Mouse (Mus musculus) ES-Bruce4 (cell line): ENCODE measurements around the gene Parva. TPM values are rescaled to one million over a fixed set of nuclear protein-coding genes. Genes with fewer than 3 reads are reported as not detected.

Experiments
- H3K27ac ChIP-seq: 2 replicates; pipeline ENCODE4 v1.5.1; 2012; ENCODE audit warnings: low read length, inconsistent platforms; ENCODE audit not compliant: insufficient read depth
- H3K27me3 ChIP-seq: 2 replicates; pipeline ENCODE4 v1.6.1; 2012; ENCODE audit warnings: mild to moderate bottlenecking, low read length, inconsistent platforms; ENCODE audit not compliant: control insufficient read depth, poor library complexity, insufficient read depth, severe bottlenecking
- H3K36me3 ChIP-seq: 2 replicates; pipeline ENCODE4 v1.6.1; 2012; ENCODE audit warnings: inconsistent platforms, mild to moderate bottlenecking, low read length, moderate library complexity; ENCODE audit not compliant: control insufficient read depth, poor library complexity, insufficient read depth, severe bottlenecking
- H3K4me1 ChIP-seq: one replicate; pipeline ENCODE4 v1.8.1; 2011; ENCODE audit warnings: low read length; ENCODE audit not compliant: control insufficient read depth, insufficient read depth
- H3K4me3 ChIP-seq: 2 replicates; pipeline ENCODE4 v1.5.1; 2011; ENCODE audit warnings: low read depth, mild to moderate bottlenecking, low read length
- H3K9ac ChIP-seq: 2 replicates; pipeline ENCODE4 v1.6.1; 2012; ENCODE audit warnings: low read depth, mild to moderate bottlenecking, inconsistent platforms; ENCODE audit not compliant: poor library complexity, severe bottlenecking
- H3K9me3 ChIP-seq: replicated peaks from 2 replicates; pipeline ENCODE4 v1.6.1; 2012; ENCODE audit warnings: mild to moderate bottlenecking, low read length, inconsistent platforms; ENCODE audit not compliant: control insufficient read depth, poor library complexity, insufficient read depth, severe bottlenecking
- CTCF ChIP-seq: IDR thresholded peaks from one replicate; pipeline ENCODE4 v1.8.1; 2011; ENCODE audit warnings: low read depth, low read length
- EP300 ChIP-seq: IDR thresholded peaks from 2 replicates; pipeline ENCODE4 v1.6.1; 2011; ENCODE audit warnings: low read depth, low read length; ENCODE audit not compliant: insufficient read depth
- POLR2A ChIP-seq: IDR thresholded peaks from one replicate; pipeline ENCODE4 v1.8.1; 2011; ENCODE audit warnings: low read length; ENCODE audit not compliant: insufficient read depth
- polyA plus RNA-seq: library from polyadenylated mRNA; stranded (reverse); fragments of >200 nt; gene quantifications from 2 replicates; pipeline ENCODE4 v1.2.4, GENCODE M21; 2011; ENCODE audit warnings: low read depth; ENCODE audit not compliant: missing spikeins, insufficient read depth, insufficient read length

The Parva gene
- polyA plus RNA-seq, 1 experiment: 43.2 TPM

DNA sequence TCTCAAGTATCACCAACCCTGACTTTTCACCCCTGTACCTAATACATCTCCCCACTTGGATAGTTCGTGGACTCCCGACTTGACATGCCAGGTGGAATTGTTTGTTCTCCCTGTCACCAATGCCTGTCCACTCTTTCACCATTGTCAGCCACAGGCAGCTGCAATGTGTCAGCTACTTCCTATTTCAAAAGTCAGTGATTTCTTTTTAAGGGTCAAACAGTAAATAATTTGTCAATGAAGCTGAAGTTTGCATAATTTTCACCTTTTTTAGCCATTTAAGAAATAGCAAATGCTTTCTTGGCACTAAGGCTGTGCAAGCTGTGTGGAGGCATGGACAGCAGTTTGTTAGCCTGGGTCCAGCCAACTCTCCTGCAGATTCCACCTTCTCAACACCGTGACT is 12.5 kb downstream of the Parva start:
- Histone ChIP-seq H3K4me3 (no peak overlapping the region), H3K27ac (no peak overlapping the region), H3K9ac (no peak overlapping the region), H3K27me3 (no peaks in the 10 kb centered on the region), H3K9me3 (peaks cover 5% of the 10 kb centered on the region), H3K4me1 (no peaks in the 10 kb centered on the region), H3K36me3 (no peaks in the 10 kb centered on the region)
- TF ChIP-seq EP300 (no peak), POLR2A (no peak), CTCF (no peak)

DNA sequence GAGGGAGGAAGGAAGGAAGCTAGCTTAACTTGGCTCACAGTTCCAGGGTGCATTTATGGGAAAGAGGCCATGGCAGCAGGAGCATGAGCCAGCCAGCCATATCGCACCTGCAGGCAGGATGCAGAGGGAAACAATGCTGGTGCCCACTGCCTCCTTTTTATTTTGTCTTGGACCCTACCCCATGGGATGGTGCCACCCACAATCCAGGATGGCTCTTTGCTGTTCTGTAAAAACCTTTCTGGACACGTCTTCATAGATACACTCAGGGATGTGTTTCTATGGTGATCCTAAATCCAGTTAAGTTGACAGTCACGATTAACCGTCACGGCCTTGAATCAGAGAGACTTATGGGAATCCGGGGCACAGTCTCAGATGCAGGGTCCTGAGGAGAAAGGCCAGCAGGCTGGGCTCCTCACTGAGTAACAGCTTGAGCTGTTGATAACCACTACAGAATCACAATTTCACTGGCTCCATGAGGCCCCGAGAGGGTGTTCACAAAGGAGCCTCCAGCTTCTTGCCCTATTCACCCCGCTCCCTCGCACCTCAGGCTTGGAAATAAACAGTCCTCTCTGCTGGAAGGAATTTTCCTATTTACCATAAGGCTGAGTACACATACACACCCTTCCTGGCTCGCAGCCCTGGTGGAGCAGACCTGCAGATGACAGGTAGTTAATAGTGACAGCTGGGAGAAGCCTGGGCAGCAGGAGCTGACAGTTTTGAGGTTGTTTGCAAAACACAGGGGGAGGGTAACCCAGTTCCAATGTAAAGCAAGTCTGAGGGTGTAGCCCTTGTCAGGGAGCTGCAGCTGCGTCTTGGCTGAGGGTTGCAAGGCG is 17.1 kb downstream of the Parva start:
- Histone ChIP-seq H3K4me1 (no peaks in the 10 kb centered on the region), H3K27ac (no peak overlapping the region), H3K27me3 (no peaks in the 10 kb centered on the region), H3K4me3 (no peak overlapping the region), H3K9me3 (no peaks in the 10 kb centered on the region), H3K9ac (no peak overlapping the region), H3K36me3 (no peaks in the 10 kb centered on the region)
- TF ChIP-seq POLR2A: no peak
- TF ChIP-seq EP300: peak; percentile 69; the same call in 1 of the 2 replicates
- TF ChIP-seq CTCF: no peak

DNA sequence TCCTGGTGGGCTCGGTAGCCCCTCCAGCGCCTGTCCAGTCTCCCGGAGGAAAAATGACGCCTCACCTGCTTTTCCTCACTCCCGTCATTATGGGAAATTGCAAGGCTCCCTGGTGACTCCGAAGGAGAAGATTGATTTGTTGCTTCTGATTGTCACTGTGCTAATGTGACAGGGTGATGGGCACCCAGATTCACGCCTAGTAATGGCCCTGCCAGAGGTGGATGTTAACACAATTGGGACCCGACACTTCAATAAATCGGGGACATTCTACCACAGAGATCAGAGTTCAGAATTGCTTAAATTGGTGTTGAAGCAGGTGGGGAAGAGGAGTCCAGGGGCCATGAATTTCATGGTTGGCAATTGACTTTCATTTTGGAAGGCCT is 17.7 kb downstream of the Parva start:
- no peaks in the 10 kb centered on the region for H3K4me1 ChIP-seq
- no peak overlapping the region for H3K4me3 ChIP-seq
- H3K27ac ChIP-seq: no peak overlapping the region
- H3K9me3 ChIP-seq: no peaks in the 10 kb centered on the region
- H3K36me3 ChIP-seq: no peaks in the 10 kb centered on the region
- H3K27me3 ChIP-seq: no peaks in the 10 kb centered on the region
- no peak for TF ChIP-seq EP300
- no peak for TF ChIP-seq CTCF
- H3K9ac ChIP-seq: no peak overlapping the region

DNA sequence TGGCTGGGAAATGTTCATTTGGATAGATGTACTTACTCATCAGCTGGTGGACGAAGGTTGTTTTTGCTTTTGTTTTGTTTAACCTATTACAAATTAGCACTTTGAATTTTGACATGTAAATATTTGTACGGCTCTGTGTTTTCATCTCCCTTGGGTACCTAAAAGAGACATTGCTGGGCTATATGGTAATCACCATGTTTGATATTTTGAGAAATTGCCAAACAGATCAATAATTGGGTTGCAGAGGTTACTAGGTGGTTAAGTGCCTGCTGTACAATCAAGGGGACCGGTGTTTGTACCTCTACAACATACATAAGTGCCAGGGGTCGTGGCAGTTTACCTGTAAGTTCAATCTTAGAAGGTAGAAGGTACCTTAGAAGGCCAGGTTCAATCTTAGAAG is 19.2 kb downstream of the Parva start:
- Histone ChIP-seq H3K9ac (no peak overlapping the region), H3K4me3 (no peak overlapping the region), H3K36me3 (no peaks in the 10 kb centered on the region), H3K9me3 (no peaks in the 10 kb centered on the region), H3K4me1 (no peaks in the 10 kb centered on the region), H3K27ac (no peak overlapping the region), H3K27me3 (no peaks in the 10 kb centered on the region)
- TF ChIP-seq CTCF: no peak
- no peak for TF ChIP-seq EP300
- TF ChIP-seq POLR2A: no peak

DNA sequence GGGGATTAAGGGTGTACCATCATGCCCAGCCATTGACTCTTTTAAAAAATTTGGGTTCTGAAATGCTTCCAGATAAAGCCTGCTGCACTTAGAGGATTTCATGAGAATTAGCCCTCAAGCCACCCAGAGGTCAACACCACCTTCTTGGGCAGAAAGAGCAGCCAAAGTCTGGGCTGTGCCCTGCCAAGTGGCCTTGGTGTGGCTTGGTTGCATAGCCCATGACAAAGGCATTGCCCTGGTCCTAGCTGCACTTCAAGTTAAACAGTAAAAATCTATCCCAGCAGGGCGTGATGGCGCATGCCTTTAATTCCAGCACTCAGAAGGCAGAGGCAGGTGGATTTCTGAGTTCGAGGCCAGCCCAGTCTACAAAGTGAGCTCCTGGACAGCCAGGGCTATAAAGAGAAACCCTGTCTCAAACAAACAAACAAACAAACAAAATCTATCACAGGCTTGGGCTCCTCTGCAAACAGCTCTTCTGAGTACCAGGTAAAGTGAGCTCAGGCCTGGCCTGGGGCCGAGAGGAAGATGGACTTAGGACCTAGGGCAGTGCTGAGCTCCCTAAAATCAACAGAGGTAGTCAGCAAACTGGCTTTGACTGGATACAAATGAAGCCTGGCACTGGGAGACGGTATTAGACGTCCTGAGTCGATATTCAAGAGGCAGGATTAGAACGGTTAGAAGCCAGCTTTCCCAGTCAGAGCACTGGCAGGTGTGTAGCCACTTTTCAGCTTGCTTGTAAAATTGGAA is 22.8 kb downstream of the Parva start:
- H3K4me3 ChIP-seq: no peak overlapping the region
- H3K27ac ChIP-seq: no peak overlapping the region
- H3K9me3 ChIP-seq: no peaks in the 10 kb centered on the region
- H3K27me3 ChIP-seq: no peaks in the 10 kb centered on the region
- TF ChIP-seq POLR2A (no peak), CTCF (no peak), EP300 (no peak)
- peaks cover 9% of the 10 kb centered on the region for H3K4me1 ChIP-seq
- H3K36me3 ChIP-seq: no peaks in the 10 kb centered on the region
- H3K9ac ChIP-seq: no peak overlapping the region

DNA sequence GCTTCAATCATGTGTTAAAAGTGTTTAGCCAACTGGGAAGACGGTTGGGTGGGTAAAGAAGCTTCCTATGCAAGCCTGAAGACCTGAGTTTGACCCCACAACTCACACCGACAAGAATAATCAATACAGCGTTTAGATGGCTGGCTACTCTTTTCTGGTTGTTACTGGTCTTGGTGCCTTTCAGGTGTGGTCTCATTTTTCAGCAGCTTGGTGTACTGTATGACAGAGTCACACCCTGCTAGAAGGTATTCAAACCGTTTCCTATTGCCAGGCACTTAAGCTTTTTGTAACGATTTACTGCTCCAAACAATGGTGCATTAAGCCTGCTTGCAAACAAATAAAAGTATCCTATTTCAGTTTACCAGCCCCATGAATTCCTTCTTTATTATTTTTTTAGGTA is 25.2 kb downstream of the Parva start:
- no peaks in the 10 kb centered on the region for H3K27me3 ChIP-seq
- H3K4me1 ChIP-seq: peaks cover 9% of the 10 kb centered on the region
- TF ChIP-seq CTCF: no peak
- no peak for TF ChIP-seq EP300
- no peak for TF ChIP-seq POLR2A
- H3K4me3 ChIP-seq: no peak overlapping the region
- H3K9ac ChIP-seq: no peak overlapping the region
- no peaks in the 10 kb centered on the region for H3K36me3 ChIP-seq
- H3K27ac ChIP-seq: no peak overlapping the region
- no peaks in the 10 kb centered on the region for H3K9me3 ChIP-seq
